Mouse (Mus musculus): Measurements from ENCODE around the gene Nav3. TPM values are rescaled to one million over a fixed set of nuclear protein-coding genes. Genes with fewer than 3 reads are reported as not detected.
A peak's percentile ranks its signal among the peaks of the same experiment; 100 is the strongest.

The Nav3 gene
- polyA plus RNA-seq, 1 experiment from 2014 or later, result 2.4 TPM

- no peak overlapping the region for H3K4me2 ChIP-seq (ENCODE audit: low read depth, low read length)
- ATAC-seq (ENCODE audit: insufficient read depth, low FRiP score), result no peak
- H3K36me3 ChIP-seq (ENCODE audit: control insufficient read depth, insufficient read depth, low read length), result no peaks in the 10 kb centered on the region
- 28% methylated on average over 9 of the region's 9 CpGs for WGBS
- H3K9me3 ChIP-seq (replicated peaks; ENCODE audit: control insufficient read depth, low read length), result no peaks in the 10 kb centered on the region
- H3K27me3 ChIP-seq (ENCODE audit: control insufficient read depth, insufficient read depth, low read length), result no peaks in the 10 kb centered on the region
- H3K9ac ChIP-seq (ENCODE audit: low read length), result no peak overlapping the region
- H3K27ac ChIP-seq (ENCODE audit: low read length), result no peak overlapping the region
- H3K4me1 ChIP-seq (ENCODE audit: control insufficient read depth, insufficient read depth, low read length), result no peaks in the 10 kb centered on the region
- no peak overlapping the region for H3K4me3 ChIP-seq (replicated peaks; ENCODE audit: low read length)
These were observed 550.2 kb downstream of the Nav3 start for GRCm38 (mm10) chr10:109905649-109906412.

GRCm38 (mm10) chr10:109904841-109905240 lies 551.2 kb downstream of the Nav3 start:
- Histone ChIP-seq H3K9me3 (replicated peaks; ENCODE audit: control insufficient read depth, low read length) (no peaks in the 10 kb centered on the region), H3K4me1 (ENCODE audit: control insufficient read depth, insufficient read depth, low read length) (no peaks in the 10 kb centered on the region), H3K27ac (ENCODE audit: low read length) (no peak overlapping the region), H3K4me3 (replicated peaks; ENCODE audit: low read length) (no peak overlapping the region), H3K9ac (ENCODE audit: low read length) (no peak overlapping the region), H3K27me3 (ENCODE audit: control insufficient read depth, insufficient read depth, low read length) (no peaks in the 10 kb centered on the region), H3K36me3 (ENCODE audit: control insufficient read depth, insufficient read depth, low read length) (no peaks in the 10 kb centered on the region), H3K4me2 (ENCODE audit: low read depth, low read length) (no peak overlapping the region)
- ATAC-seq (ENCODE audit: insufficient read depth, low FRiP score), result no peak
- 62% methylated on average over 1 of the region's 1 CpGs for WGBS

GRCm38 (mm10) chr10:109903701-109904555 lies 552.1 kb downstream of the Nav3 start:
- no peaks in the 10 kb centered on the region for H3K27me3 ChIP-seq (ENCODE audit: control insufficient read depth, insufficient read depth, low read length)
- no peak overlapping the region for H3K9ac ChIP-seq (ENCODE audit: low read length)
- H3K9me3 ChIP-seq (replicated peaks; ENCODE audit: control insufficient read depth, low read length), result no peaks in the 10 kb centered on the region
- H3K4me2 ChIP-seq (ENCODE audit: low read depth, low read length), result peak overlapping the region; percentile 16
- H3K27ac ChIP-seq (ENCODE audit: low read length), result no peak overlapping the region; the same call in 1 of the 2 replicates
- WGBS, result 58% methylated on average over 17 of the region's 17 CpGs
- H3K4me1 ChIP-seq (ENCODE audit: control insufficient read depth, insufficient read depth, low read length), result no peaks in the 10 kb centered on the region
- H3K36me3 ChIP-seq (ENCODE audit: control insufficient read depth, insufficient read depth, low read length), result no peaks in the 10 kb centered on the region
- H3K4me3 ChIP-seq (replicated peaks; ENCODE audit: low read length), result 0 out of 2 replicates have a peak overlapping the region, but pooled peaks have one; percentile 2
- no peak for ATAC-seq (ENCODE audit: insufficient read depth, low FRiP score)

- no peak overlapping the region; the same call in 1 of the 2 replicates for H3K27ac ChIP-seq (ENCODE audit: low read length)
- no peak overlapping the region for H3K4me3 ChIP-seq (replicated peaks; ENCODE audit: low read length)
- WGBS, result 73% methylated on average over 4 of the region's 4 CpGs
- H3K4me1 ChIP-seq (ENCODE audit: control insufficient read depth, insufficient read depth, low read length), result no peaks in the 10 kb centered on the region
- H3K9ac ChIP-seq (ENCODE audit: low read length), result no peak overlapping the region
- ATAC-seq (ENCODE audit: insufficient read depth, low FRiP score), result no peak
- H3K9me3 ChIP-seq (replicated peaks; ENCODE audit: control insufficient read depth, low read length), result no peaks in the 10 kb centered on the region
- H3K27me3 ChIP-seq (ENCODE audit: control insufficient read depth, insufficient read depth, low read length), result no peaks in the 10 kb centered on the region
- no peaks in the 10 kb centered on the region for H3K36me3 ChIP-seq (ENCODE audit: control insufficient read depth, insufficient read depth, low read length)
- H3K4me2 ChIP-seq (ENCODE audit: low read depth, low read length), result no peak overlapping the region
These were observed 552.8 kb downstream of the Nav3 start for GRCm38 (mm10) chr10:109903241-109903640.

GRCm38 (mm10) chr10:109889171-109889475 lies 566.9 kb downstream of the Nav3 start:
- no peak overlapping the region for H3K4me2 ChIP-seq (ENCODE audit: low read depth, low read length)
- H3K4me3 ChIP-seq (replicated peaks; ENCODE audit: low read length), result no peak overlapping the region
- no peaks in the 10 kb centered on the region for H3K27me3 ChIP-seq (ENCODE audit: control insufficient read depth, insufficient read depth, low read length)
- no peak for ATAC-seq (ENCODE audit: insufficient read depth, low FRiP score)
- no peak overlapping the region for H3K9ac ChIP-seq (ENCODE audit: low read length)
- no peaks in the 10 kb centered on the region for H3K36me3 ChIP-seq (ENCODE audit: control insufficient read depth, insufficient read depth, low read length)
- H3K9me3 ChIP-seq (replicated peaks; ENCODE audit: control insufficient read depth, low read length), result no peaks in the 10 kb centered on the region
- 90% methylated on average over 3 of the region's 3 CpGs for WGBS
- no peaks in the 10 kb centered on the region for H3K4me1 ChIP-seq (ENCODE audit: control insufficient read depth, insufficient read depth, low read length)
- H3K27ac ChIP-seq (ENCODE audit: low read length), result no peak overlapping the region

GRCm38 (mm10) chr10:109888355-109889170 lies 567.4 kb downstream of the Nav3 start:
- Histone ChIP-seq H3K4me3 (replicated peaks; ENCODE audit: low read length) (no peak overlapping the region), H3K27ac (ENCODE audit: low read length) (no peak overlapping the region), H3K36me3 (ENCODE audit: control insufficient read depth, insufficient read depth, low read length) (no peaks in the 10 kb centered on the region), H3K9me3 (replicated peaks; ENCODE audit: control insufficient read depth, low read length) (no peaks in the 10 kb centered on the region), H3K9ac (ENCODE audit: low read length) (no peak overlapping the region), H3K27me3 (ENCODE audit: control insufficient read depth, insufficient read depth, low read length) (no peaks in the 10 kb centered on the region), H3K4me1 (ENCODE audit: control insufficient read depth, insufficient read depth, low read length) (no peaks in the 10 kb centered on the region), H3K4me2 (ENCODE audit: low read depth, low read length) (no peak overlapping the region)
- no peak for ATAC-seq (ENCODE audit: insufficient read depth, low FRiP score)
- 59% methylated on average over 11 of the region's 11 CpGs for WGBS

- WGBS, result 72% methylated on average over 3 of the region's 3 CpGs
- no peak overlapping the region for H3K4me3 ChIP-seq (replicated peaks; ENCODE audit: low read length)
- no peaks in the 10 kb centered on the region for H3K27me3 ChIP-seq (ENCODE audit: control insufficient read depth, insufficient read depth, low read length)
- no peaks in the 10 kb centered on the region for H3K4me1 ChIP-seq (ENCODE audit: control insufficient read depth, insufficient read depth, low read length)
- H3K9me3 ChIP-seq (replicated peaks; ENCODE audit: control insufficient read depth, low read length), result no peaks in the 10 kb centered on the region
- no peak for ATAC-seq (ENCODE audit: insufficient read depth, low FRiP score)
- H3K9ac ChIP-seq (ENCODE audit: low read length), result no peak overlapping the region
- H3K36me3 ChIP-seq (ENCODE audit: control insufficient read depth, insufficient read depth, low read length), result no peaks in the 10 kb centered on the region
- H3K27ac ChIP-seq (ENCODE audit: low read length), result no peak overlapping the region
- no peak overlapping the region for H3K4me2 ChIP-seq (ENCODE audit: low read depth, low read length)
These were observed 568.8 kb downstream of the Nav3 start for GRCm38 (mm10) chr10:109887160-109887559.

GRCm38 (mm10) chr10:109876107-109876506 lies 579.9 kb downstream of the Nav3 start:
- no peaks in the 10 kb centered on the region for H3K4me1 ChIP-seq (ENCODE audit: control insufficient read depth, insufficient read depth, low read length)
- no peak for ATAC-seq (ENCODE audit: insufficient read depth, low FRiP score)
- H3K9ac ChIP-seq (ENCODE audit: low read length), result no peak overlapping the region
- no peak overlapping the region for H3K27ac ChIP-seq (ENCODE audit: low read length)
- no peaks in the 10 kb centered on the region for H3K9me3 ChIP-seq (replicated peaks; ENCODE audit: control insufficient read depth, low read length)
- no peak overlapping the region for H3K4me3 ChIP-seq (replicated peaks; ENCODE audit: low read length)
- WGBS, result 87% methylated on average over 4 of the region's 4 CpGs
- no peak overlapping the region for H3K4me2 ChIP-seq (ENCODE audit: low read depth, low read length)
- H3K36me3 ChIP-seq (ENCODE audit: control insufficient read depth, insufficient read depth, low read length), result no peaks in the 10 kb centered on the region
- no peaks in the 10 kb centered on the region for H3K27me3 ChIP-seq (ENCODE audit: control insufficient read depth, insufficient read depth, low read length)
